Mouse (Mus musculus) limb, embryonic 14.5 days (tissue): Measurements from ENCODE around the gene 4930452B06Rik. TPM values are rescaled to one million over a fixed set of nuclear protein-coding genes. Genes with fewer than 3 reads are reported as not detected.
"Not testable (repeated sequence)": the region's sequence is repeated elsewhere in the genome, so short reads cannot be mapped to it uniquely, and the experiment has no call there.

Experiments
- ATAC-seq: fragments of 200-750 bp; cut with Nextera tagmentation; 2 replicates; pipeline ENCODE4 v1.8.0; 2017; ENCODE audit warnings: low read depth, moderate number of reproducible peaks, moderate TSS enrichment; ENCODE audit not compliant: low FRiP score
- DNase-seq: peaks from one replicate; pipeline ENCODE4 v3.0.0-alpha.2; 2015; ENCODE audit warnings: low spot score
- H3K27ac ChIP-seq: fragments of 300-500 bp; sonication (generic); replicated peaks from 2 replicates; pipeline ENCODE4 v1.5.1; 2014; ENCODE audit warnings: low read depth, mild to moderate bottlenecking, low read length, moderate library complexity, mixed read lengths
- H3K27me3 ChIP-seq: fragments of 300-500 bp; sonication (generic); 2 replicates; pipeline ENCODE4 v1.6.1; 2014; ENCODE audit warnings: low read length, mixed read lengths; ENCODE audit not compliant: control insufficient read depth, insufficient read depth
- H3K36me3 ChIP-seq: fragments of 300-500 bp; sonication (generic); 2 replicates; pipeline ENCODE4 v1.6.1; 2014; ENCODE audit warnings: mild to moderate bottlenecking, low read length, moderate library complexity, mixed read lengths; ENCODE audit not compliant: control insufficient read depth, insufficient read depth
- H3K4me1 ChIP-seq: fragments of 300-500 bp; sonication (generic); 2 replicates; pipeline ENCODE4 v1.6.1; 2014; ENCODE audit warnings: antibody characterized with exemption, low read length, mixed read lengths; ENCODE audit not compliant: control insufficient read depth, insufficient read depth
- H3K4me2 ChIP-seq: fragments of 300-500 bp; sonication (generic); replicated peaks from 2 replicates; pipeline ENCODE4 v1.6.1; 2014; ENCODE audit warnings: low read depth, mild to moderate bottlenecking, low read length, moderate library complexity; ENCODE audit not compliant: severe bottlenecking
- H3K4me3 ChIP-seq: fragments of 300-500 bp; sonication (generic); replicated peaks from 2 replicates; pipeline ENCODE4 v1.5.1; 2014; ENCODE audit warnings: low read length
- H3K9ac ChIP-seq: fragments of 300-500 bp; sonication (generic); 2 replicates; pipeline ENCODE4 v1.6.1; 2014; ENCODE audit warnings: mild to moderate bottlenecking, low read depth, low read length, moderate library complexity; ENCODE audit not compliant: severe bottlenecking
- H3K9me3 ChIP-seq: fragments of 300-500 bp; sonication (generic); 2 replicates; pipeline ENCODE4 v1.6.1; 2016; ENCODE audit warnings: low read length; ENCODE audit not compliant: control insufficient read depth
- POLR2A ChIP-seq: fragments of 200-500 bp; IDR thresholded peaks from 2 replicates; pipeline ENCODE4 v1.8.0; 2012; ENCODE audit warnings: inconsistent platforms, mild to moderate bottlenecking, moderate library complexity, borderline replicate concordance; ENCODE audit not compliant: insufficient read depth, insufficient read length; ENCODE audit errors: extremely low read depth
- WGBS: fragments of 180-500 bp; shearing (Covaris S2); extraction: QIAGEN DNeasy Blood & Tissue Kit; methylation state at CpG from one replicate; pipeline ENCODE4 v1.1.7; 2014; 5-methylcytosine and 5-hydroxymethylcytosine counted together
- polyA plus RNA-seq, 2 experiments: library from polyadenylated mRNA; depleted of rRNA in 1 of 2; stranded (reverse) in 1 of 2; unstranded in 1 of 2; fragments of >200 nt; fragmentation: Nextera tagmentation in 1 of 2; extraction: Ambion mirVana in 1 of 2; gene quantifications; 2 replicates each; pipeline versions ENCODE4 v1.2.1 to v1.2.3; 2012 to 2014

The 4930452B06Rik gene
- polyA plus RNA-seq, 2 experiments: 2.7 to 5.0 TPM

GRCm38 (mm10) chr14:8627481-8627880, 38.6 kb downstream of the 4930452B06Rik start:
- no peak overlapping the region for H3K4me3 ChIP-seq
- no peaks in the 10 kb centered on the region for H3K9me3 ChIP-seq
- H3K27ac ChIP-seq: no peak overlapping the region
- H3K9ac ChIP-seq: no peak overlapping the region
- DNase-seq (no peak), ATAC-seq (no peak)
- no peaks in the 10 kb centered on the region for H3K4me1 ChIP-seq
- 84% methylated on average over 4 of the region's 4 CpGs for WGBS
- no peak overlapping the region for H3K4me2 ChIP-seq
- no peak for TF ChIP-seq POLR2A
- H3K36me3 ChIP-seq: no peaks in the 10 kb centered on the region
- no peaks in the 10 kb centered on the region for H3K27me3 ChIP-seq

DNA sequence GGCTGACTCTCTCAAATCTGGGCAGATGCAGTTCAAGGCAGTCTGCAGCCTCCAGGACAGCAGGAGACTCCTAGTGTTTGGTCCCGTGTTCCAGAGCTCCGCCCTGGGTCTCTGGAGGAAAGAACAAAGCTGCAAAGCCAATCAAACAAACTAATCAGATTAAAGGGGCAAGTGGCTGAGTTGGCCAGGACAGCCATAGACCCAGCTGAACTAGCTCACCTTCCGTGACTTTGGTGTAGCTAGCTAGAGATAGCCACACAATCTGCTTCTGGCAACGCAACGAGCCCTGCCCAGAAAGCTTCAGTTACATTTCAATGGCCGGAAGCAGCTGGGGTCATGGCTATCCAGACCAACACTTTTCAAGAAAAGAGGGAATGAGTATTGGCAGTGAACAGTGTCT, 44.9 kb downstream of the 4930452B06Rik start:
- H3K36me3 ChIP-seq: no peaks in the 10 kb centered on the region
- H3K27ac ChIP-seq: no peak overlapping the region
- no peak overlapping the region for H3K9ac ChIP-seq
- ATAC-seq: no peak
- TF ChIP-seq POLR2A: no peak
- no peaks in the 10 kb centered on the region for H3K4me1 ChIP-seq
- no peak overlapping the region for H3K4me2 ChIP-seq
- H3K9me3 ChIP-seq: no peaks in the 10 kb centered on the region
- no peak overlapping the region for H3K4me3 ChIP-seq
- no peak for DNase-seq
- no peaks in the 10 kb centered on the region for H3K27me3 ChIP-seq
- 67% methylated on average over 6 of the region's 6 CpGs for WGBS

DNA sequence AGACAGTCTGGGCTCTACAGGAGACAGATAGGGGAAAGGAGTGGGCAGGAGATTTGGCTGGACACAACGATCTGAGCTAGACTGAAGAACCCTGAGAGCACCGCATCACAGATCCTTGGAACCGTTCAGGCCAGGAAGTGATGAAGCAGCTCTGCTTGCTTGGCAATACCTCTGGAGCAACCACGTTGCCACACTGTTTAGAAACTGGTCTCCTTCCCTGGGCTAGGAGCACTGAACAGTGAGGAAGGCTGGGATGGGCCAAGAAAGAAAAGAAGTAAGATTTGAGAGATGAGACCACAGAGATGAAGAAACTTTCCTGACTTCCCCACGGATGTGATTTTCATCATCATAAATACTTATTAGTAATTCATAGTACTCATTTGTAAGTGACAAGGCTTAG, 45.5 kb downstream of the 4930452B06Rik start:
- no peak for DNase-seq
- no peak overlapping the region for H3K27ac ChIP-seq
- ATAC-seq: no peak
- no peaks in the 10 kb centered on the region for H3K9me3 ChIP-seq
- 84% methylated on average over 5 of the region's 5 CpGs for WGBS
- no peak overlapping the region for H3K4me3 ChIP-seq
- TF ChIP-seq POLR2A: no peak
- H3K4me1 ChIP-seq: no peaks in the 10 kb centered on the region
- no peak overlapping the region for H3K9ac ChIP-seq
- no peaks in the 10 kb centered on the region for H3K27me3 ChIP-seq
- H3K4me2 ChIP-seq: no peak overlapping the region
- no peaks in the 10 kb centered on the region for H3K36me3 ChIP-seq

DNA sequence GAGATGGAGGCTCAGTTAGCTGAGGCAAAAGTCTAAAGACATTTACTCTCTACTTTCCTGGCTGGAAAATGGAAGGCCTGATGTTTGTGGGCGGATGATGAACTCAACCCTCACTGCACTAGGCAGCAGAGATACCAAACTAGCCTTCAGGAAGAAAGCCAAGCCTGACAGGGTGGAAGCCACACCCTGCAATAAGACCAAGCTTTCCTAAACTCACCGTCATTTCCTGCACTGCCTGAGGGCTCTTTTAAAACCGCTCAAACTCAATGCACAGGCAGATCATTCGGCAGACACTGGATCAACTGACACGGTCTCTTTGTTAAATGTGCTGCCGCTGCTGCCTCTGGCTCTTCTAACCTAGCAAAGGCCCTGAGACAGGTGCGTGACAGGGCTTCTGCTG, 50.4 kb downstream of the 4930452B06Rik start:
- Histone ChIP-seq H3K27ac (no peak overlapping the region), H3K9me3 (no peaks in the 10 kb centered on the region), H3K4me1 (no peaks in the 10 kb centered on the region), H3K36me3 (no peaks in the 10 kb centered on the region), H3K4me3 (no peak overlapping the region), H3K27me3 (no peaks in the 10 kb centered on the region), H3K9ac (no peak overlapping the region), H3K4me2 (no peak overlapping the region)
- 50% methylated on average over 7 of the region's 7 CpGs for WGBS
- TF ChIP-seq POLR2A: no peak
- ATAC-seq (no peak), DNase-seq (no peak)

DNA sequence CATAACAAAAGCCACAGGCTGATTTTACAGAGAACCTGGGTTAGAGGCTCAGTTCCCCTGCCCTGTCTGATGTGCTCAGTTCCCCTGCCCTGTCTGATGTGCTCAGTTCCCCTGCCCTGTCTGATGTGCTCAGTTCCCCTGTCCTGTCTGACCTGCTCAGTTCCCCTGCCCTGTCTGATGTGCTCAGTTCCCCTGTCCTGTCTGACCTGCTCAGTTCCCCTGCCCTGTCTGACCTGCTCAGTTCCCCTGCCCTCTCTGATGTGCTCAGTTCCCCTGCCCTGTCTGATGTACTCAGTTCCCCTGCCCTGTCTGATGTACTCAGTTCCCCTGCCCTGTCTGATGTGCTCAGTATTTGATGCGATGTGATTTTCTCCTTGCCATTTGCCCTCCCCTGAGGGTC, 51.6 kb downstream of the 4930452B06Rik start:
- not testable (repeated sequence) for DNase-seq, H3K36me3 ChIP-seq, H3K4me2 ChIP-seq, H3K27me3 ChIP-seq, H3K4me1 ChIP-seq, H3K9me3 ChIP-seq, H3K9ac ChIP-seq, ATAC-seq, H3K4me3 ChIP-seq, H3K27ac ChIP-seq
- WGBS: 93% methylated on average over 1 of the region's 1 CpGs

GRCm38 (mm10) chr14:8612080-8612479, 54.0 kb downstream of the 4930452B06Rik start:
- no peaks in the 10 kb centered on the region for H3K27me3 ChIP-seq
- no peaks in the 10 kb centered on the region for H3K36me3 ChIP-seq
- no peak overlapping the region for H3K27ac ChIP-seq
- no peak overlapping the region for H3K4me2 ChIP-seq
- no peak for TF ChIP-seq POLR2A
- no peak overlapping the region for H3K9ac ChIP-seq
- H3K4me3 ChIP-seq: no peak overlapping the region
- H3K9me3 ChIP-seq: no peaks in the 10 kb centered on the region
- DNase-seq: no peak
- no peak for ATAC-seq
- no peaks in the 10 kb centered on the region; the same call in 1 of the 2 replicates for H3K4me1 ChIP-seq
